Mouse (Mus musculus) bone marrow macrophage, adult 2 months (primary cell): ENCODE data around the gene Swi5. TPM values are rescaled to one million over a fixed set of nuclear protein-coding genes. Genes with fewer than 3 reads are reported as not detected.

Source experiments
- H3K27ac ChIP-seq: 2 replicates; pipeline ENCODE4 v1.5.1; 2012; ENCODE audit warnings: low read depth, low read length; ENCODE audit not compliant: insufficient read depth
- H3K4me1 ChIP-seq: 2 replicates; pipeline ENCODE4 v1.6.1; 2012; ENCODE audit warnings: low read length; ENCODE audit not compliant: control insufficient read depth, insufficient read depth
- H3K4me3 ChIP-seq: 2 replicates; pipeline ENCODE4 v1.5.1; 2012; ENCODE audit warnings: mild to moderate bottlenecking, low read length, moderate library complexity; ENCODE audit not compliant: insufficient read depth
- CTCF ChIP-seq: IDR thresholded peaks from 2 replicates; pipeline ENCODE4 v1.5.1; 2012; ENCODE audit warnings: low read depth, mild to moderate bottlenecking, low read length, moderate library complexity
- POLR2A ChIP-seq: IDR thresholded peaks from 2 replicates; pipeline ENCODE4 v1.6.1; 2012; ENCODE audit warnings: mild to moderate bottlenecking, low read depth, low read length, borderline replicate concordance
- polyA plus RNA-seq: library from polyadenylated mRNA; stranded (reverse); fragments of >200 nt; gene quantifications from 2 replicates; pipeline ENCODE4 v1.2.4, GENCODE M21; 2012; ENCODE audit not compliant: missing spikeins, insufficient read depth, insufficient read length

The Swi5 gene
- polyA plus RNA-seq, 1 experiment, result 168 TPM

DNA sequence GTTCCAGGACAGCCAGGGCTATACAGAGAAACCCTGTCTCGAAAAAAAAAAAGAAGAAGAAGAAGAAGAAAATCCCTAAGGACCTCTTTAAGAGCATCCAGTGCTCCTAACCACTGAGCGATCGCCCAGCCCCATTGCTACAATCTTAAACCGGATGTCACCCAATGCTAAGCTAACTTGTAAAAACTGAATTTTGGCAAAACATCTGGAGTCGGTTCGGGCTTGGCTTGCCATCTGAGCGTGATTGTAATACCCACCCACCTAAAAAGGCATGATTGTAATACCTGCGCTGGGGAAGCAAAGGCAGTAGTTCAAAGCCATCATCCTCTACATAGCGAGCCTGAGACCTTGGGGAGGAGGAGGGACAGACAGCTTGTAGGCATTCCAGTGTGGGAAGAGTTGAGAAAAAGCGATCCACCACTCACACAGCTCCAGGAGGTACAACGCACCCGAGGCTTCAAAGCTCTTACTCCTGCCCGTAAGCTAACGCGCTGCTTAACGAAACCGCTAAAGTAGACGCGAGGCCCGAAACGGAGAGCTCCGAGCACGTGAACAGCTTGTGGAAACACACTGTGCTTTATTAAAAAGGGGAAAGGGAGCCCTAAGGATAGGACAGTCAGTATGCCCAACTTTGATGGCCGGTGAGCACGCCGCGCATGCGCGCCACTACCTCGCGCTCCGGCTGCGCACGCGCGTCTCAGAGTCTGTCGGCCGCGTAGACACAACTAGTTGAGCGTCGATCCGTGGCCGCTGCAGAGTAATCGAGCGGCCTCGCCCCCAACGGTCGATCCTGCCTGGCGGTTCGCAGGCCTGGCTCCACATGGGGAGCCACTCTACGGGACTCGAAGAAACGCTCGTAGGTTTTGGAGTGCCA is 51.8 kb downstream of the Swi5 start, which contains the start of gene Pomt1:
Gene Pomt1, plus strand, starts transcription at position 705 of the 874 bp plus-strand sequence.
- peak within 1 kb of the TSS; percentile 78 for H3K4me3 ChIP-seq
- TF ChIP-seq POLR2A, result no peak
- no peak for TF ChIP-seq CTCF
- peak within 1 kb of the TSS; percentile 60 for H3K27ac ChIP-seq
- peaks cover 7% of the 10 kb centered on the region; the same call in 1 of the 2 replicates for H3K4me1 ChIP-seq

DNA sequence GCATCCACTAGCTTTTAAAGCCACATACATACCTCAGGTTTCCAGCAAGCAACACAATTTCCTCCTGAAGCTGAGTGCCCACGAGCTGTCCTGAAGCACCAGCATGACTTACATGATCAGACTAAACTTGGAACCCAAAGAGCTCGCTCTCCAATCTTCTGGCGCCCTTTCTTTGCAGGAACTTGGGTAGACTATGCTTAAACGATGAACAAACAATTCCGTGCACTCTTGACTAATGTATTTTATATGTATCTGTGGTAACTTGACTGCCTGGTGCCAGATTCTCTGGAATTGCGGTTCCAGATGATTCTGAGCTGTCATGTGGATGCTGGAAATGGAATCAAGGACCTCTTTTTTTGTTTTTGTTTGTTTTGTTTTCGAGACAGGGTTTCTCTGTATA is 52.4 kb downstream of the Swi5 start:
- no peak for TF ChIP-seq CTCF
- TF ChIP-seq POLR2A, result no peak
- Histone ChIP-seq H3K4me1 (peaks cover 7% of the 10 kb centered on the region; the same call in 1 of the 2 replicates), H3K4me3 (peak overlapping the region; percentile 78), H3K27ac (no peak overlapping the region)

Other genes with a start within 250 kb of the Swi5 start
- gene Fam78a, start 203.2 kb downstream of the Swi5 start, polyA plus RNA-seq, result 13.1 and 16.5 TPM in 2 replicates
- 2.7 and 3.0 TPM in 2 replicates for gene Plpp7, start 192.5 kb downstream of the Swi5 start, polyA plus RNA-seq
- gene Prrc2b, start 137.0 kb downstream of the Swi5 start, polyA plus RNA-seq, result 28.6 and 34.9 TPM in 2 replicates
- 21.1 and 23.3 TPM in 2 replicates for gene Pomt1, start 51.5 kb downstream of the Swi5 start, polyA plus RNA-seq
- gene Uck1, start 27.9 kb downstream of the Swi5 start, polyA plus RNA-seq, result 28.7 and 32.9 TPM in 2 replicates
- gene Golga2, start 691 bp downstream of the Swi5 start, polyA plus RNA-seq, result 44.9 and 47.3 TPM in 2 replicates
- gene Ciz1, start 64.3 kb upstream of the Swi5 start, polyA plus RNA-seq, result 101 and 103 TPM in 2 replicates
- 0.66 and 1.1 TPM in 2 replicates for gene Dnm1, start 65.3 kb upstream of the Swi5 start, polyA plus RNA-seq
- 53.8 and 63.3 TPM in 2 replicates for gene 1110008P14Rik, start 93.9 kb upstream of the Swi5 start, polyA plus RNA-seq
- 2.1 and 2.4 TPM in 2 replicates for gene Lcn2, start 100.2 kb upstream of the Swi5 start, polyA plus RNA-seq
- gene Ptges2, start 107.8 kb upstream of the Swi5 start, polyA plus RNA-seq, result 7.4 and 7.9 TPM in 2 replicates
- gene Naif1, start 162.4 kb upstream of the Swi5 start, polyA plus RNA-seq, result 5.5 and 6.0 TPM in 2 replicates
- gene Slc25a25, start 163.4 kb upstream of the Swi5 start, polyA plus RNA-seq, result 4.8 and 6.9 TPM in 2 replicates
- gene Fam102a, start 247.3 kb upstream of the Swi5 start, polyA plus RNA-seq, result 4.7 and 5.3 TPM in 2 replicates